Mouse (Mus musculus) urinary bladder, adult 2 months (tissue): ENCODE data around the gene Akap13. TPM values are rescaled to one million over a fixed set of nuclear protein-coding genes. Genes with fewer than 3 reads are reported as not detected.

Source experiments
- DNase-seq: peaks from one replicate; pipeline ENCODE4 v3.0.0; 2022; ENCODE audit warnings: low spot score
- polyA plus RNA-seq: library from polyadenylated mRNA; depleted of rRNA; stranded (reverse); fragments of >200 nt; gene quantifications from 2 replicates; pipeline ENCODE4 v1.2.3, GENCODE M21; 2012

Akap13 gene
- polyA plus RNA-seq, 1 experiment, result 27.1 TPM

DNA sequence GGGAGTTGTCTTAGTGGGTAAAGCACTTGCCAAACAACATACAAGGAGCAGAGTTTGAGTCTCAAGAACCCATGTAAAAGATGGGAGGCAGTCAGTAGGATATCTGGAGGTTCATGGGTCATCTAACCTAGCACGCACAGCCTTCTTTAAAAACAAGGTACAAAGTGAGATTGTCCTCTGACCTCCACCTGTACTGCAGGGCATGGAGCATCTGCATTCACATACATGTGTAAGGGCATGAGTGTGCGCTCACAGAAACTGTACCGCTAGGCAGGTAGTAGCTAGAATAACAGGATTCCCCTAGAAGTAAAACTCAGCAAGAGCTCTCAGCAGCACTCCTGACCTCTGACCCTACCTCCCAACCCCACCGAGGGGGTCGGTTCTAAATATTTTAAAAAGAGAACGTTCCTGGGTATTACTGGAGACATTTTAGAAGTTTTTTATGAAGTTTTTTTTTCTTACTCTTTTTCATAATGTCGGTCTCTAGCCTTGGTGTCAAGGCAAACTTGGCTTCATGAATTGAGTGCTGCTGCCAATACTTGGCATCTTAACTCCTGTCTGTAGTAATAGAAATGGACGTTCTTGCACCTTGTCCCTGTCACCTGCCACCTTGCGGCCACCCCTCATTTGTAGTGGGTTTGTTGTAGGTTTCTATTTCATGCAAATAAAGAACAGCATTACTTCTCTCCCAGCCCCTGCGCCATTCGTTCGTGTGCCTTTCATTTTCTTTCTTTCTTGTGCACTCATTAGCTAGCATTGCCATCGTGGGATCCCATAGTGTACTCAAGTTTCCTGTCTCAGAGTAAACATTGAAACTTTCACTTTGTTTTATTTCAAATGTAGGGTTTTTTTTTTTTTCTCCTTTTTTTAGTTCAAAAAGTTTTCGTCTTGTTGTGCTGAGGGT, 61.6 kb downstream of the Akap13 start:
- no peak for DNase-seq

GRCm38 (mm10) chr7:75520531-75520930, 65.2 kb downstream of the Akap13 start:
- no peak for DNase-seq

- no peak for DNase-seq
Measured at GRCm38 (mm10) chr7:75521199-75521598, 65.9 kb downstream of the Akap13 start.

DNA sequence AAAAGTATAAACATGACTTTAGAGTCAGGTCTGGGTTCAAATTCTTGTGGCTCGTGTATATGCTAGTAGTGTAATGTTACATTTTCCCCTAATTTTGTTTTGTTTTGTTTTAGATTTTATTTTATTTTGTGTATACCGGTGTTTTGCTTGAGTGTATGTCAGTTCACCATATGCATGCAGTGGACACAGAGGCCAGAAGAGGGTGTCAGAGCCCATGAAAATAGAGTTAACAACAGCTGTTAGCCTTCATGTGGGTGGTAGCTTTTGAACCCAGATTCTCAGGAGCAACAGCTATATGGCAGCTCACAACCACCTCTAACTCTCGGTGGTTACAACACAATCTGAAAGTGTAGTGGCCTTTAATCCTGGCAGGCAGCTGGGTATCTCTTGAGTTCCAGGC, 66.9 kb downstream of the Akap13 start:
- no peak for DNase-seq

DNA sequence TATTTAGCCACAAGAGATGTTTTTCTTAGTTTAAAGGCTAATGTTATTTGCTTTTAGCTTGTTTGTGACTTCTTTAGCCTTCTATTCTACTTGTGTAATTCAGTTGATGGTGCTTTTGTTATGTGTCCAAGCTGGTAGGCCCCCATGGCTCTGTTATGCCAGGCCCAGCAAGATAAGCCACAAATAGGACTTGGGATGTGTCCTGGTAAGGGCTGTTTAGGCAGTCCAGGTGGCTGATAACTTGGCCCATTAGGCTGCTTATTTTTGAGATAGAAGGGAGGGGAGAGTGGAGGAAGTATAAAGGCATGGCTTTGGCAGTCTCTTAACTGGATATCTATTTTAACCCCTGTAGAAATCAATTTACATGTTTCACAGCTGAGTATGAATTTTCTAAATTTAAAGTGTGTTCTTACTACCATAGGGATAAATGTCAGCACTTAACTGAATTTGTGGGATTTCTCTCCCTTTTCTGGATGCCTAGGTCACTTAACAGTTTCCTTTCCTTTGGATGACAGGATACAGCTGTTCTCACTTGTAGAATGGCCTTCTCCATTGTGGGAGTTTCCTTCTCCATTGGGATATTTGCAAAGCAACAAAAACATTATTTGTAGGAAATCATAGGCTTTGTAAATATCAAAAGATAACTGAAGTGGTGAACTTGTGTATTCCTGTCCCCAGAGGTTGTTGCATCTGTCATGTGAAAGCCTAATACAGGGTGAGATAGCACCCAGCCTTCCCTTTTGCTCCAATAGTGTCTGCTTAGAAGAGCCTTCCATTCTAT, 69.6 kb downstream of the Akap13 start:
- no peak for DNase-seq

GRCm38 (mm10) chr7:75525716-75526401, 70.5 kb downstream of the Akap13 start:
- no peak for DNase-seq

GRCm38 (mm10) chr7:75528751-75529150, 73.4 kb downstream of the Akap13 start:
- DNase-seq, result no peak

DNA sequence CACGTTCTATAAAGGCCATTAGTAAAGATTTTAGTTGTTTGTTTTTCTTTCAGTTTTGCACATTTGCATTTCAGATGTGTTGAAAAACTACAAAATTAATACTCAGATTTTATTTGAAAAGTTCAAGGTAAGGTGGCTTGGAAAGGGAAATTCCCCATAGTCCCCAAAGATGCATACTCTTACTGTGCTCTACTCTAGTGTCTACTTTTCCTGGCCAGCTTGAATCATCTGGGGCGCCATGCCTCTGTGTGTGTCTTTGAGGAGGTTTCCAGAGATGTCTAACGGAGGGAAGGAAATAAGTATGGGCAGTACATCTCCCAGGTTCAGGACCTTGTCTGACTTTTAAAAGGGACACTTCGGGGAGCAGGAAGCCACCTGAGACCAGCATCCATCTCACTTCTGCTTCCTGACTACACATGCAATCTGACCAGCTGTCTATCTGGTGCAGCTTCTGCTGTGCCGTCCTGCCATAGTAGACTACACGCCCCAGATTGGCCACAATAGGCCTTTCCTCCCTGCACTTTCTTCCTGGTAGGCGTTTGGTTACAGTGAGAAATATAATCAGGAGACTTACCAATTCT, 74.6 kb downstream of the Akap13 start:
- no peak for DNase-seq

DNA sequence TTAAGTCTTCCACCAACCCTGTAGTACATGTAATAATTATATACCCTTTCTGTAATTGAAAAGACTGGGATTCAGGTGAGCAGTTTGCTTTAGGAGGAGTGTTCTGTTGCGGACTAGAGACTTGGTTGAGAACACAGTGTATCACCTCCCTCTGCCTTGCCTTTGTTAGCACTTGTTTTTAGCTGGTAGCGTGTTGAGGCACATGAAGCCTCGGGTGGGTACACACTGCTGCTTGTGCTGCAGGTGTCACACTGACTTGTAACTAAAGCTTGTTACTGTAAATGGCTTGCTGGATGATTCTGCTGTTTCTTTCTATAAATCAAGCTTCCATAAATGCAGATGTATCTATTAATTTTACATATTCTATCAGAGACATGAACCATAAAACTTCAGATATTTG, 75.3 kb downstream of the Akap13 start:
- no peak for DNase-seq

DNA sequence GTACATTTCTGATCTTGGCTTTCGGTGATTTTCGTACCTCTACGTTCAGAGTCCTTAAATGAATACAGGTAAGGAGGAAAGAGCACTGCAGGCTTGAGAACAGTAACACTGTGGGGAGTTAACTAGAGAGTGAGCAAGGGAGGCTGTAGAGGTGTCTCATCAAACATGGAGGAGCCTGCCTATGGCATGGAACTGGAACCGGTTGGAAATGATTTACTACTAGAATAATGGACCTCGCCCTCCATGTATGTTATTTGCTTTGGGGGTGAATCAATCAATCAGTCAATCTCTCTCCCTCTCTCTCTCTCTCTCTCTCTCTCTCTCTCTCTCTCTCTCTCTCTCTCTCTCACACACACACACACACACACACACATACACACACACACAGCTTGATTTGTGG, 77.7 kb downstream of the Akap13 start:
- no peak for DNase-seq

GRCm38 (mm10) chr7:75536298-75536697, 81.0 kb downstream of the Akap13 start:
- DNase-seq, result no peak

- DNase-seq, result no peak
Measured at GRCm38 (mm10) chr7:75537567-75537966, 82.2 kb downstream of the Akap13 start.

DNA sequence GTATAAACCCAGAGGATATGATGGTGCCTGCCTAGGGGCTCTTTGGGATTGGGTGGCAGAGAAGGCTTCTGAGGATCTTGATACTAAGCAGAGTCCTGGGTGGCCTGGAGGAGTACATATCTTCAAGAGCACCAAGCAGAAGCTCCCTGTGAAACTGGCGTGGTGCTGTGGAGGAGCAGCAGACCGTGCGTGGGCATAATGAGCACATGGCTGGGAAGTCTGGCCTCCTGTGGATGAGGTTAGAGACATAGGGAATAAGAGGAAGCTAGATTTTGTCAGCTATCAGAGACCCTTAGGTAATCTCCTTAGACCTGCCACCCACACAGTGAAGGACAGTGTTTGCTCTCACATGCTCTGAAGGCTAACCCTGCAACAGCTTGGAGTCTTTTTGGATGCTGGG, 83.2 kb downstream of the Akap13 start:
- no peak for DNase-seq

DNA sequence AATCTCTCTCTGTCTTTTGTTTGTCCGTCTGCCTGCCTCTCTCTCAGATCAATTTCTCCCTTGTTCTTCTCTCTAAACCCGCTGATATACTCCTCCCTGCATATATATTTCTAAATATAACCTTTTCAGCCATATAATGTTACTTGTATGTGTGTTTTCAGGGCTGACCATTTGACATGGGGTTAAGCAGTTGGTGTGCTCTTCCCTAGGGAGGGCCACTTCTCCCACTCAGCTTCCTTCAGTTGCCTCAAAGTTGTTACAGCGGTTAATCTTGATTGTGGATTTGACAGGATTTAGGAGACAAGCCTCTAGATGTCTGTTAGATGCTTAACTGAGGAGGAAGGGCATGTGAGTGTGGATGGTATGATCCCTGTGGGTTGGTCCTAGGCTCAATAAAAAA, 83.8 kb downstream of the Akap13 start:
- no peak for DNase-seq

DNA sequence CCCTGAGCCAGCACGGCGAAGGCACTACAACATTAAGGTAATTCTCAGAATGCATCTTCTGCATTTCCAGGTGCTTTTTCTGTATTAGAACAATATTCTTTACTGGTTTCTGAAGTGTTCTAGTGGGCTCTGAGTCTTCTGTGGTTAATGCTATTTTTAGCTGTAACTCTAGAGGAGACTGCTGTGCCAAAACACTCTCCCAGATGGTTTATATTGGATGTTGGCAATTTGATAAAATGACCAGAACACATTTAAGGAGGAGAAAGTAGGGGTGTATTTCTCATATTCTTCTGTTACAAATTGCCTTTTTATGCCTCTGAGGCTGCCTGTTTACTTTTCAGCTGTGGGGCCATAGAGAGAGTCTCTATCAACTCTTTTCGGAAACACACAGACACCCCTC, 94.5 kb downstream of the Akap13 start:
- no peak for DNase-seq

GRCm38 (mm10) chr7:75550791-75551336, 95.5 kb downstream of the Akap13 start:
- DNase-seq, result no peak

GRCm38 (mm10) chr7:75553002-75553666, 97.8 kb downstream of the Akap13 start:
- no peak for DNase-seq

- DNase-seq, result no peak
Measured at GRCm38 (mm10) chr7:75553667-75554045, 98.3 kb downstream of the Akap13 start.

GRCm38 (mm10) chr7:75554065-75554464, 98.7 kb downstream of the Akap13 start:
- no peak for DNase-seq

DNA sequence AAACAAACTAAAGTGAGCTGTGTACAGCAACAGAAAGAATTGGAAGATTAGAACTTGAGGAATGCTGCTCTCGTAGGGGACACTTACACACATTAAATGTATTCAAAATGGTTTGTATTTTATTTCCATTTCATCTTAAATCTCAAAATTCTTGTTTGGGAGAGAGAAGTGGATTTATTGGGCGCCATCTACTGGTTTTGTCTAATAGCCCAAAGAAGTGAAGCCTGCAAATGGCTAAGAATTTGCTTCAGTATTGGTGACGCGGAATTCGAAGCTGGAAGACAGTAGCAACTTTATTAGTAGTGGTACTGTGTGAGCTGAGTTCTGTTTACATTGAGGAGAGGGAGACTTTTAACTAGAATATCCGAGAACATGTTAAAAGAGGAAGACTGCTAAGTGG, 100.6 kb downstream of the Akap13 start:
- DNase-seq, result no peak

DNA sequence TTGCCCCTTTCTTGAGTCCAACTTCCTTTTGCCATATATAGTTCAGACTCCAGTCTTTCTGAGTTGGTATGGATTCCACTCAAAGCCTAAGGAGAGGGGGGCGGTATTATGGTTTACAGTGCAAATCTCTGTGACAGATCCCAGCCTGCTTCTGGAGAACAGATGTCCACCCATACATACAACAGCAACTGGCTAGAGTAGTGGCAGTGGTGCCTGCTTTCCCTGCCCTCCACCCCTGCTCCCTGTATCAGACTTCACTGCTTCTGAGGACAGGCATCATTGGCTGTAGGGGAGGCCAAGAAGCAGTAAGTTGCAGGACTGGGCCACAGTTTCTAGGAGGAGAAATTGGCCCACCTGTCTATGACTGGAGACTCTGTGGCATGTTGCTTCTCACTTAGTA, 102.9 kb downstream of the Akap13 start:
- DNase-seq, result no peak
